In the genomic region with DNA sequence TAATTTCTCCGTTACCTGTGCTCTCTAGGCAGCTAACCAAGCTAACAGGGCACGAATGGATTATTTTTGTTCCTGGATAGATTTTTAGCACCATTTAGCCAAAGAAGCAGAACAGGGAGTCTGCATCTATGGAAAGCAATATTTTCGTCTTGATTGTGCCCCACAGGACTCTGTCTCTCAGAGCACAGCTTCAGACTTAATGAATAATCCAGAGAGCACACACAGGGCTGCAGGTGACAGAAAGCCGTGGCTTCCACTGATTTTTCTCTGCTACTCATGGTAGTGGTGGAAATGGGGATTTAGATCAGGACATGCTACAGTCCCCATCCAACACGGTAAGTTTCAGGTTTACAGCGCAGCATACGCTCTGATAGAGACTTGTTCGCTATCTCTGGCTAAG, we compare ENCODE assay signal across 21 mouse cellular contexts.
DNase-seq lines count a peak whose midpoint lies in the region; ATAC-seq lines count a peak whose summit lies in the region.
"Had no signal": no experiment of that assay in that cellular context is flagged by ENCODE, and none has a peak within 500 bp of the region (broad histone marks: within the 10 kb centered on the region; RNA-seq: fewer than 3 reads in every experiment).

No protein-coding gene starts in this region.

- ATAC-seq in kidney, embryonic 16.5 days (ENCODE audit: low FRiP score, low TSS enrichment), result 0 out of 2 replicates have a peak, but pooled peaks have one; percentile 42
- no peak for ATAC-seq in kidney, embryonic 14.5 days (ENCODE audit: low FRiP score, low TSS enrichment)
- ATAC-seq in liver, embryonic 16.5 days (ENCODE audit: low read depth), result 0 out of 2 replicates have a peak, but pooled peaks have one; percentile 41
- no peak for ATAC-seq in liver, embryonic 12.5 days
- ATAC-seq: activated CD4-positive, CD25-positive, alpha-beta regulatory T cell, adult 4 months; forebrain, embryonic 13.5 days; forebrain, embryonic 16.5 days had no signal

- no peaks in the 10 kb centered on the region for H3K9me3 ChIP-seq in kidney, embryonic 16.5 days (ENCODE audit: low read length)
- no peaks in the 10 kb centered on the region for H3K9me3 ChIP-seq in kidney, embryonic 14.5 days (ENCODE audit: control insufficient read depth, low read length)
- no peaks in the 10 kb centered on the region for H3K9me3 ChIP-seq in liver, embryonic 16.5 days (replicated peaks; ENCODE audit: control insufficient read depth, low read length)
- H3K9me3 ChIP-seq in liver, embryonic 12.5 days (replicated peaks), result no peaks in the 10 kb centered on the region
- H3K9me3 ChIP-seq: forebrain, embryonic 10.5 days; forebrain, embryonic 13.5 days; hindbrain, embryonic 10.5 days; hindbrain, embryonic 13.5 days had no signal

- WGBS in kidney, embryonic 16.5 days, result 84% methylated on average over 8 of the region's 8 CpGs
- 82% methylated on average over 8 of the region's 8 CpGs for WGBS in kidney, embryonic 14.5 days
- WGBS in liver, embryonic 16.5 days (ENCODE audit: insufficient replicate concordance), result 76% methylated on average over 8 of the region's 8 CpGs
- 80% methylated on average over 8 of the region's 8 CpGs for WGBS in liver, embryonic 12.5 days (ENCODE audit: insufficient replicate concordance)

- H3K4me2 ChIP-seq in kidney, embryonic 16.5 days (replicated peaks; ENCODE audit: low read depth, low read length), result no peak overlapping the region
- no peak overlapping the region for H3K4me2 ChIP-seq in kidney, embryonic 14.5 days (replicated peaks; ENCODE audit: low read depth, low read length)
- no peak overlapping the region for H3K4me2 ChIP-seq in liver, embryonic 16.5 days (ENCODE audit: low read depth, low read length)
- H3K4me2 ChIP-seq in liver, embryonic 12.5 days, result no peak overlapping the region
- H3K4me2 ChIP-seq: forebrain, embryonic 13.5 days; heart, embryonic 11.5 days; hindbrain, embryonic 13.5 days had no signal

- H3K4me3 ChIP-seq in kidney, embryonic 16.5 days (ENCODE audit: low read length), result no peak overlapping the region
- H3K4me3 ChIP-seq in kidney, embryonic 14.5 days (ENCODE audit: low read length), result no peak overlapping the region
- no peak overlapping the region for H3K4me3 ChIP-seq in liver, embryonic 16.5 days (ENCODE audit: low read depth, low read length)
- H3K4me3 ChIP-seq in liver, embryonic 12.5 days, result no peak overlapping the region
- H3K4me3 ChIP-seq: forebrain, embryonic 10.5 days; forebrain, embryonic 13.5 days; hindbrain, embryonic 10.5 days; hindbrain, embryonic 13.5 days had no signal

- no peaks in the 10 kb centered on the region for H3K36me3 ChIP-seq in kidney, embryonic 16.5 days (ENCODE audit: insufficient read depth, low read length)
- H3K36me3 ChIP-seq in kidney, embryonic 14.5 days (ENCODE audit: control insufficient read depth, insufficient read depth, low read length), result no peaks in the 10 kb centered on the region
- H3K36me3 ChIP-seq in liver, embryonic 16.5 days (ENCODE audit: control insufficient read depth, insufficient read depth), result no peaks in the 10 kb centered on the region
- H3K36me3 ChIP-seq in liver, embryonic 12.5 days, result no peaks in the 10 kb centered on the region
- H3K36me3 ChIP-seq: forebrain, embryonic 10.5 days; hindbrain, embryonic 10.5 days; hindbrain, embryonic 13.5 days had no signal

- peak; percentile 45 for DNase-seq in heart, adult 11 months
- no peak for DNase-seq in heart, postnatal 36 days
- no peak for DNase-seq in cerebellum, adult 9-10 months
- DNase-seq: adrenal gland, adult 8-10 months; adrenal gland, postnatal 25 days; cerebellum, adult 11-12 months; cerebellum, adult 8-10 months; cerebellum, postnatal 14 days; gastrocnemius, postnatal 10 days; gastrocnemius, postnatal 36 days had no signal

- no peaks in the 10 kb centered on the region for H3K27me3 ChIP-seq in kidney, embryonic 16.5 days (ENCODE audit: insufficient read depth, low read length)
- no peaks in the 10 kb centered on the region for H3K27me3 ChIP-seq in kidney, embryonic 14.5 days (ENCODE audit: control insufficient read depth, insufficient read depth, low read length)
- H3K27me3 ChIP-seq in liver, embryonic 16.5 days (ENCODE audit: control insufficient read depth, insufficient read depth, low read depth, low read length), result no peaks in the 10 kb centered on the region
- no peaks in the 10 kb centered on the region for H3K27me3 ChIP-seq in liver, embryonic 12.5 days (replicated peaks)
- H3K27me3 ChIP-seq: forebrain, embryonic 13.5 days; hindbrain, embryonic 13.5 days had no signal

- H3K27ac ChIP-seq in kidney, embryonic 16.5 days (ENCODE audit: low read length), result no peak overlapping the region
- no peak overlapping the region for H3K27ac ChIP-seq in kidney, embryonic 14.5 days (ENCODE audit: low read depth, low read length)
- H3K27ac ChIP-seq in liver, embryonic 16.5 days (ENCODE audit: low read length), result no peak overlapping the region
- H3K27ac ChIP-seq in liver, embryonic 12.5 days, result no peak overlapping the region
- H3K27ac ChIP-seq: forebrain, embryonic 10.5 days; forebrain, embryonic 13.5 days; hindbrain, embryonic 10.5 days; hindbrain, embryonic 13.5 days had no signal

- H3K9ac ChIP-seq in kidney, embryonic 16.5 days (replicated peaks; ENCODE audit: low read length), result no peak overlapping the region
- no peak overlapping the region for H3K9ac ChIP-seq in kidney, embryonic 14.5 days (ENCODE audit: low read depth, low read length)
- H3K9ac ChIP-seq in liver, embryonic 16.5 days (ENCODE audit: low read depth, low read length), result no peak overlapping the region
- no peak overlapping the region for H3K9ac ChIP-seq in liver, embryonic 12.5 days
- H3K9ac ChIP-seq: forebrain, embryonic 13.5 days; hindbrain, embryonic 13.5 days had no signal

- no peaks in the 10 kb centered on the region for H3K4me1 ChIP-seq in kidney, embryonic 16.5 days (ENCODE audit: insufficient read depth, low read length)
- no peaks in the 10 kb centered on the region for H3K4me1 ChIP-seq in kidney, embryonic 14.5 days (ENCODE audit: control insufficient read depth, insufficient read depth, low read length)
- H3K4me1 ChIP-seq in liver, embryonic 16.5 days (ENCODE audit: control insufficient read depth, low read depth, low read length), result no peaks in the 10 kb centered on the region
- H3K4me1 ChIP-seq in liver, embryonic 12.5 days, result no peaks in the 10 kb centered on the region
- H3K4me1 ChIP-seq: forebrain, embryonic 13.5 days; hindbrain, embryonic 10.5 days; hindbrain, embryonic 13.5 days had no signal

- intact Hi-C loops in heart, postnatal 36 days (cut with DNase I), result no loop called here

Comparison
In these comparisons a context has a peak if more than half of its experiments do, and no peak if none do; other contexts are left out.
1. ATAC-seq: peak in kidney, embryonic 16.5 days (single experiment) and liver, embryonic 16.5 days (single experiment); none in kidney, embryonic 14.5 days (single experiment) and liver, embryonic 12.5 days (single experiment).